Mouse (Mus musculus) lung, adult 2 months (tissue): ENCODE results near the gene Tmem11.

Source experiments
- CTCF ChIP-seq: fragments of 200-500 bp; IDR thresholded peaks from 2 replicates; pipeline ENCODE4 v1.5.1; 2011; ENCODE audit warnings: mild to moderate bottlenecking, low read length, control low read depth; ENCODE audit not compliant: insufficient read depth
- POLR2A ChIP-seq: fragments of 200-500 bp; IDR thresholded peaks from 2 replicates; pipeline ENCODE4 v1.6.1; 2011; ENCODE audit warnings: low read depth, mild to moderate bottlenecking, control low read depth, low read length, borderline replicate concordance; ENCODE audit errors: extremely low read depth

DNA sequence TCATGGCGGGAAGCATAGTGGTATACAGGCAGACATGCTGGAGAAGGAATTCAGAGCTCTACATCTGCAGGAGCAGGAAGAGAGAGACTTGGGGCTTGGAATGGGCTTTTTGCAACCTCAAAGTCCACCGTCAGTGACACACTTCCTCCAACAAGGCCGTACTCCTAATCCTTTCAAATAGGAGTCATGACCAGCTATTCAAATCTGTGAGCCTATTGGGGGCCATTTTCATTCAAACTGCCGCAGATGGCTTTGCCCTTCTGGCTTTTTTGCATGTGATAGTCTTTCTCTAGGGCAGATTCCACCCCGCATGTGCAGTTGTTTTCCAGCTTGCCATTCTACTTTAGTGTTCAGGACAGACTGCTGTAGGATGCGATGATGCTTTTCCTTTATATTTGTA, 42.2 kb downstream of the Tmem11 start:
- no peak for TF ChIP-seq CTCF
- no peak for TF ChIP-seq POLR2A
